Mouse (Mus musculus) hindbrain, postnatal 0 days (tissue): ENCODE data around the gene Rgs10. TPM values are rescaled to one million over a fixed set of nuclear protein-coding genes. Genes with fewer than 3 reads are reported as not detected.
A peak's percentile ranks its signal among the peaks of the same experiment; 100 is the strongest.

Experiments used
- ATAC-seq: fragments of 200-750 bp; cut with Nextera tagmentation; 2 replicates; pipeline ENCODE4 v1.8.0; 2017; ENCODE audit warnings: mild to moderate bottlenecking, moderate TSS enrichment, moderate library complexity
- DNase-seq: peaks from one replicate; pipeline ENCODE4 v3.0.0-alpha.2; 2015; ENCODE audit warnings: low spot score
- H3K27ac ChIP-seq: fragments of 300-500 bp; sonication (generic); 2 replicates; pipeline ENCODE4 v1.5.1; 2014; ENCODE audit warnings: mild to moderate bottlenecking
- H3K27me3 ChIP-seq: fragments of 300-500 bp; sonication (generic); 2 replicates; pipeline ENCODE4 v1.6.1; 2014; ENCODE audit warnings: low read length, mixed read lengths; ENCODE audit not compliant: insufficient read depth
- H3K36me3 ChIP-seq: fragments of 300-500 bp; sonication (generic); 2 replicates; pipeline ENCODE4 v1.6.1; 2014; ENCODE audit warnings: low read length, mixed read lengths; ENCODE audit not compliant: insufficient read depth
- H3K4me1 ChIP-seq: fragments of 300-500 bp; sonication (generic); 2 replicates; pipeline ENCODE4 v1.6.1; 2014; ENCODE audit warnings: antibody characterized with exemption, low read length, mixed read lengths; ENCODE audit not compliant: insufficient read depth
- H3K4me2 ChIP-seq: fragments of 300-500 bp; sonication (generic); 2 replicates; pipeline ENCODE4 v1.6.1; 2014; ENCODE audit warnings: low read depth, mild to moderate bottlenecking, low read length, moderate library complexity, mixed read lengths
- H3K4me3 ChIP-seq: fragments of 300-500 bp; sonication (generic); 2 replicates; pipeline ENCODE4 v1.5.1; 2014; ENCODE audit warnings: low read length
- H3K9ac ChIP-seq: fragments of 300-500 bp; sonication (generic); replicated peaks from 2 replicates; pipeline ENCODE4 v1.6.1; 2014; ENCODE audit warnings: mild to moderate bottlenecking, low read length, moderate library complexity, mixed read lengths
- H3K9me3 ChIP-seq: fragments of 300-500 bp; sonication (generic); 2 replicates; pipeline ENCODE4 v1.6.1; 2016; ENCODE audit warnings: low read length, mixed read lengths
- CTCF ChIP-seq: IDR thresholded peaks from 2 replicates; pipeline ENCODE4 v1.5.1; 2016; ENCODE audit warnings: antibody characterized with exemption, control low read depth, low read depth
- WGBS: fragments of 180-500 bp; shearing (Covaris S2); extraction: QIAGEN DNeasy Blood & Tissue Kit; methylation state at CpG from one replicate; pipeline ENCODE4 v1.1.7; 2014; 5-methylcytosine and 5-hydroxymethylcytosine counted together
- polyA plus RNA-seq: library from polyadenylated mRNA; unstranded; fragments of >200 nt; fragmentation: Nextera tagmentation; extraction: Ambion mirVana; gene quantifications from 2 replicates; pipeline ENCODE4 v1.2.1, GENCODE M21; 2015
- total RNA-seq: library from RNA; depleted of rRNA; stranded (reverse); fragments of >200 nt; gene quantifications from 2 replicates; pipeline ENCODE4 v1.2.3, GENCODE M21; 2014

The Rgs10 gene
- total and polyA plus RNA-seq, 2 experiments from 2014 or later, result 35.4 to 101 TPM

DNA sequence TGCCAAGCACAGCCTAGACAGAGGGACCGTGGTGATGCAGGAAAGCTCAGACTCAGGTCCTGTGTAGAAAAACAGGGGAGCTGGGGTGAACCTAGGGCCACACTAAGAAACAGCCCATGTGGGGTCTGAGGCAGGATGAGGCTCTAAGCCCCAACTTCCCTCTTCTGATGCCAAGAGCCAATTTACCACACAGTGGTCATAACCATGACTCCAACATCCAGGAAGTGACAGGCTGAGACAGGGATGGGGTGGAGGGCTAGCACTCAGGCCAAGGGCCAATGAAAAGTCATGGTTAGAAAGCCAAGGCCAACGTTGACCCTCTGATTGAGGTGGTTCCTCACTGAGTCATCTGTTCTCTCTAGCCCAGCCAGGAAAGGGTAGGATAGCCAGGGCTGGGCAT lies 37.6 kb downstream of the Rgs10 start:
- no peaks in the 10 kb centered on the region for H3K27me3 ChIP-seq
- DNase-seq, result no peak
- H3K9me3 ChIP-seq, result no peaks in the 10 kb centered on the region
- WGBS, result 96% methylated on average over 2 of the region's 2 CpGs
- H3K4me3 ChIP-seq, result no peak overlapping the region
- no peaks in the 10 kb centered on the region for H3K4me1 ChIP-seq
- H3K36me3 ChIP-seq, result no peaks in the 10 kb centered on the region
- TF ChIP-seq CTCF, result no peak
- no peak overlapping the region for H3K9ac ChIP-seq
- no peak for ATAC-seq
- H3K27ac ChIP-seq, result no peak overlapping the region
- H3K4me2 ChIP-seq, result no peak overlapping the region

DNA sequence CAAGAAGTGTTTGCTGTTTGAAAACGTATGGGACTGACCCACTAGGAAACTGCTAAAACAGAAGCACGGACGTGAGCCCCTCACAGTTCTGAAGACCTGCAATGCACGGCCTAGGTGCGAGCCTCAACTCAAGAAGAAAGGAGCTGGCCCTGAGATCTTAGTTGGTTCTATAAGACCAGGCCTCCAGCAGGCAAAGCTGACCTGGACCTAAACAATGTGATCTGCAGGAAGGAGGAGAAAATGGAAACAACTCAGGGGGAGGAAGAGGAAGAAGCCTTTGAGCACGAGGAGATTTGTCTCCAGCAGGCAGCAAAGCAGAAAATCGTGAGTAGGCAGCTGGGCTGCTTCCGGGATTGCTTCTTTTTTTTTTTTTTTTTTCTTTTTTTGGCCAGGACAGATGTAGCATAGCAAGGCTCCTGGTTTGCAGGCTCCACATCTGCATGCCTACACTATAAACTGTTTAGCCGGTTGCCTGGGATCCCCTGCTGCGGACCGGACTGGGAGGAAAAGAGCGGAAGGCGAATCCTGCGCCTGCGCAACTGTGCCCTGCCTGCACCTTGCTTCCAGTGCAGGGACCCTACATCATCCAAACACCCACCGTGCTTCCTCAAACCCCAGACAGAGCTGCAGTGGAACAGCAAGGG lies 39.3 kb downstream of the Rgs10 start:
- TF ChIP-seq CTCF, result no peak
- ATAC-seq (no peak), DNase-seq (no peak)
- Histone ChIP-seq H3K4me1 (no peaks in the 10 kb centered on the region), H3K4me3 (no peak overlapping the region), H3K4me2 (no peak overlapping the region), H3K9me3 (no peaks in the 10 kb centered on the region), H3K27me3 (no peaks in the 10 kb centered on the region), H3K36me3 (no peaks in the 10 kb centered on the region), H3K27ac (no peak overlapping the region), H3K9ac (no peak overlapping the region)
- 59% methylated on average over 16 of the region's 16 CpGs for WGBS

DNA sequence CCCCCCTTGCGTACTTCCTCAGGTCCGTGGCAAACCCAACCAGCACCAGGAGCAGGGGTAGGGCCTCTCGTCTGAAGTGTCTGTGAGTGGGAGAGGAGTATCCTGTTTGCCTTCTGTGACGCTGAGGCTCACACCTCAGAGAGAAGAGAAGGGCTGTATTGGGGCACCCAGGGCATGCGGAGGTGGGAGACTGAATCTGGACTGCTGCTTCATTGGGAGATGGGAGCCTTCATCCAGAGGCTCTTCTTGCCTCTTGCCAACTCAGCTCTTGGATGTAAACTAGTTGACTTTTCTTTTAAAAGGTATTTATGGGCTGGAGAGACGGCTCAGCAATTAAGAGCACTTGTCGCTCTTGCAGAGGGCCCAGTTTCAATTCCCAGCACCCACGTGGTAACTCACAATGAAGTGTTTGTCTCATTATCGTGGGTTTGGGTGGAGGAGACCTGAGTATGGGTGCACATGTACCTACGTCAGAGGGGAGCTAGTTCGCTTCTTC lies 42.3 kb downstream of the Rgs10 start:
- Histone ChIP-seq H3K27me3 (no peaks in the 10 kb centered on the region), H3K4me1 (no peaks in the 10 kb centered on the region), H3K4me3 (no peak overlapping the region), H3K9ac (no peak overlapping the region), H3K36me3 (no peaks in the 10 kb centered on the region), H3K9me3 (no peaks in the 10 kb centered on the region), H3K4me2 (no peak overlapping the region), H3K27ac (no peak overlapping the region)
- ATAC-seq, result no peak
- TF ChIP-seq CTCF, result no peak
- WGBS, result 85% methylated on average over 11 of the region's 11 CpGs
- no peak for DNase-seq

DNA sequence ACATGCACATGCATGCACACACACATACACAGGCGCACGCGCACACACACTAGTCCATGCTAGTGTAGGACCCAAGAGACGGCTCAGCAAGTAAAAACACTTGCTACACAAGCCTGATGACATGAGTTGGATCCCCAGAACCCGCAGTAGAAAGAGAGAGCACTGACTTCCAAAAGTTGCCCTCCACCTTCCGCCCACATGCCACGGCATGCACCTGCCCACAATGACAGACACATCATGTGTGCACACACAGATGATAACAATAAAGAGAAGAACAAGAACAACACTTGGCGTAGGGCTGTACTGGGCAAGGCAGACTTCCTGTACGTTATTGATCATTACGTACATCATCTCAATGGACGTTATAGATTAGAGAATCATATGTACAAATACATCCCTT lies 44.4 kb downstream of the Rgs10 start:
- no peak overlapping the region for H3K4me2 ChIP-seq
- TF ChIP-seq CTCF, result no peak
- ATAC-seq (no peak), DNase-seq (no peak)
- H3K27me3 ChIP-seq, result no peaks in the 10 kb centered on the region
- H3K4me1 ChIP-seq, result no peaks in the 10 kb centered on the region
- no peak overlapping the region for H3K9ac ChIP-seq
- WGBS, result 95% methylated on average over 11 of the region's 11 CpGs
- no peaks in the 10 kb centered on the region for H3K9me3 ChIP-seq
- no peak overlapping the region for H3K27ac ChIP-seq
- no peak overlapping the region for H3K4me3 ChIP-seq
- H3K36me3 ChIP-seq, result no peaks in the 10 kb centered on the region

DNA sequence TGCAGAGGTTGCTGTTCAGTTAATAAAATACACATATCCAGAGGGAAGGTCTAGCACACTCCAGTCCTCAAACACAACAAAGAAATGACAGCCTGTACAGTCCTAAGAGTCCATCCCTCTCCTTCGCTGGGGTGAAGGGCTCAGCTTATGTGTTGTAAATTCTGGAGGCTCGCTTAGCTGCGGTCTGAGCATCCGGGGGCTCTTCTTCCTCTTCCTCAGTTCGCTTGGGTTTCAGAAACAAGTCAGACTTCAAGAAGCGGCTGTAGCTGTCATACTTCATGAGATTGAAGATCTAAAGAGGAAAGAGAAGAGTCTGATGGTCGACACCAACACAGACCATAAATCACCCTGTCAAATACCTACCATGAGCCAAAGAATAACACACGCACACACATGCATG lies 44.8 kb downstream of the Rgs10 start:
- no peaks in the 10 kb centered on the region for H3K36me3 ChIP-seq
- H3K4me1 ChIP-seq, result no peaks in the 10 kb centered on the region
- no peak overlapping the region for H3K9ac ChIP-seq
- DNase-seq, result no peak
- no peak for ATAC-seq
- H3K4me2 ChIP-seq, result no peak overlapping the region
- WGBS, result 89% methylated on average over 8 of the region's 8 CpGs
- no peaks in the 10 kb centered on the region for H3K27me3 ChIP-seq
- H3K4me3 ChIP-seq, result no peak overlapping the region
- TF ChIP-seq CTCF, result no peak
- H3K27ac ChIP-seq, result no peak overlapping the region
- H3K9me3 ChIP-seq, result no peaks in the 10 kb centered on the region

DNA sequence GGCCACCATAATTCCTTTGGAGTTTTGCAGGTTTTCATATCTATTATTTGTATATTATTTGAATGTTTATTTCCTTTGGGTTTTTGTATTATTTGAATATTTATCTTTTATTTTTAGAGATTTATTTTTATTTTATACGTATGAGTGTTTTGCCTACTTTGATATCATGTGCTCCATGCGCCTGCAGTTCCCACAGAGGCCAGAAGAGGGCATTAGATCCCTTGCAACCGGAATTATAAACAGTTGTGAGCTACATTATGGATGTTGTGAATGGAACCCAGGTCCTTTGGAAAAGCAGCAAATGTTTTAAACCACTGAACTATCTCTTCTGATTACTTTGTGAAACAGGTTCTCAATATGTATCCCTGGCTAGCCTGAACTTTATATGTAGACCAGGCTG lies 46.2 kb downstream of the Rgs10 start:
- Histone ChIP-seq H3K4me2 (no peak overlapping the region), H3K36me3 (no peaks in the 10 kb centered on the region), H3K4me3 (no peak overlapping the region), H3K27me3 (no peaks in the 10 kb centered on the region), H3K27ac (no peak overlapping the region), H3K9me3 (no peaks in the 10 kb centered on the region), H3K9ac (no peak overlapping the region), H3K4me1 (no peaks in the 10 kb centered on the region)
- peak; percentile 59 for TF ChIP-seq CTCF
- 49% methylated on average over 3 of the region's 3 CpGs for WGBS
- DNase-seq (no peak), ATAC-seq (no peak)

DNA sequence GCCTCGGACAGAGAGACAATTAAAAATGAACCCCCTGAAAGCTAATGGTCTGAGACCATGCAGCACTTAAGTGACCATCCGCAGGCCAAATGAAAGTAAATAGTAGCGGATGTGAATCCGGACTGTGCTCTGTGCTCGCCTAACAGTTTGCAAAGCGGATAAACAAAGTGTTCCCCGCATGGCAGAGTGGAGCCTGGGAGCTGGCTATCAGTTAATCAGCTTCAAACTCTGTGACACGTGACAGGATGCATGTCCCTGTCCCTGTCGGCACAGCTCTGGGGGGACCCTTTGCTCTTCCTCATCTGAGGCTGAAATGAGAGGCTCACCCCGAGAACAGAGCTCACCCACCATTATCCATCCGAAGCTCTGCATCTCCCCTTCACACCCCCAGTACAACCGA lies 49.2 kb downstream of the Rgs10 start:
- H3K27ac ChIP-seq, result no peak overlapping the region
- TF ChIP-seq CTCF, result no peak

More for the DNA sequence above, 49.2 kb downstream of the Rgs10 start:
- 82% methylated on average over 12 of the region's 12 CpGs for WGBS
- no peaks in the 10 kb centered on the region for H3K9me3 ChIP-seq
- no peak overlapping the region for H3K4me3 ChIP-seq
- no peaks in the 10 kb centered on the region for H3K27me3 ChIP-seq
- ATAC-seq (no peak), DNase-seq (no peak)
- H3K4me1 ChIP-seq, result no peaks in the 10 kb centered on the region
- no peak overlapping the region for H3K9ac ChIP-seq
- no peaks in the 10 kb centered on the region for H3K36me3 ChIP-seq
- H3K4me2 ChIP-seq, result no peak overlapping the region
